Mouse (Mus musculus) neutrophil, adult 5-6 weeks (primary cell): ENCODE results near the gene Ubxn11. TPM values are rescaled to one million over a fixed set of nuclear protein-coding genes. Genes with fewer than 3 reads are reported as not detected.

ENCODE experiments used
- ATAC-seq: fragments of 151-379, 151-347 bp; 2 replicates; pipeline ENCODE4 v1.8.0; 2017; ENCODE audit warnings: mild to moderate bottlenecking, moderate TSS enrichment; ENCODE audit not compliant: insufficient number of reproducible peaks, poor library complexity, low FRiP score, severe bottlenecking; ENCODE audit errors: extremely low read depth
- total RNA-seq: library from RNA; stranded (forward); fragments of 200-1000 nt; gene quantifications from 2 replicates; pipeline ENCODE4 v1.2.3, GENCODE M21; 2017

Ubxn11 gene
- total RNA-seq, result 15.0 and 22.1 TPM in 2 replicates

GRCm38 (mm10) chr4:134101979-134102741, at the start of gene Ubxn11:
Gene Ubxn11, plus strand, starts transcription at chr4:134102570.
- peak; percentile 85 for ATAC-seq

GRCm38 (mm10) chr4:134053538-134053937, 48.8 kb upstream of the Ubxn11 start, which contains the start of gene Zfp683:
Gene Zfp683, plus strand, starts transcription at chr4:134053838.
- no peak for ATAC-seq

GRCm38 (mm10) chr4:134058166-134058715, 44.1 kb upstream of the Ubxn11 start:
- ATAC-seq, result no peak

DNA sequence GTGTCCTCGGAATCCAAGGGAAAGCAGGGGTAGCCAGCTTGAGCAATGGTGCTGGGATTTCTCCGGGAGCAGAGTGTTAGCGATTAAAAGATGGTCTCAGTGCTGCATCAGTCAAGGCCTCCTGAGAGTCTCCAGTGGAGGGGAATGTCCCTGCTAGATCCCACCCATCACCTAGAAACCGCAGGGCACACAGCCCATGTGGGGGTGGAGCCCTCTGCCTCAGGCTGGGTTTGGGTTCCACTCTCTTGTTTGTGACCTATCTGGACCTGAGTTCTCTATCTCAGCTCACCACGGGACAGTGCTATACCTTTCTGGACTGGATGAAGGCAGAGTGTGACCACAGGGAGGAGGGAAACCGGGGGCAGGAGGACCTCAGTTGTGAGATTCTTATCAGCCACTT, 43.5 kb upstream of the Ubxn11 start:
- no peak for ATAC-seq

DNA sequence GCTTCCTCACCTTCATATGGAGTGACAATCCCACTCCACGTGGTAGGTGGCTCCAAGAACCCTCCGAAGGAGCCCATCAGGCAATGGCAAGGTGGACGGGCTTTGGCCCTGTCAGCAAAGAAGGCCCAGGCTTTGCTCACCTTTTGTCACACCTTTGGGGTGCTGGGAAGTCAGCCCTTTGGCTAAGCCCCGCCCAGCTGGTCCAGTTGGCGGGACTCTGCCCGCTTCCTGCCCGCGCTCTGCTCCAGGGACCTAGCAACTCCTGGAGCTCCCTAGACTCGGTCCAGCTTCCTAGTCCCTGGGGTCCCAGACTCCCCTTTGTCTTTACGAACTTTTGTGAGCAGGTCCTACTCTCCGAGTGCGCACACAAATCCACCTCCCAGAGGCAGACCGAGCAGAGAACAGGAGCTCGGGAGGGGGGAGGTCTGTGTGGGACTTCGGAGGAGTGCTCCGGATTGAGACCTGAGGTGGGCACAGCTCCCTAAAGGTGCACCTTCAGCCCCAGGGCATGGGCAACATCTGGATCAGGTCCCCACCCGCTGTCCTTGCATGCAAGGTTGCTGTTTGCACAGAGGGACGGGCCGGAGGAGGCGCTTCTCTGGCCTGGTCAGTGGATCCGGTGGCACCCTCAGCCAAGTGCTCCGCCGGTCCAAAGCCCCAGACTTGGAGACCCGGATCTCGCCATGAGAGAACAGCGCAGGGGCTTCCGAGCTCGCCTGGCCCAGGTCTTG, 42.1 kb upstream of the Ubxn11 start, which contains the start of gene Crybg2:
Crybg2 (plus strand) TSS at position 681 of the 731 bp plus-strand sequence.
- no peak for ATAC-seq

DNA sequence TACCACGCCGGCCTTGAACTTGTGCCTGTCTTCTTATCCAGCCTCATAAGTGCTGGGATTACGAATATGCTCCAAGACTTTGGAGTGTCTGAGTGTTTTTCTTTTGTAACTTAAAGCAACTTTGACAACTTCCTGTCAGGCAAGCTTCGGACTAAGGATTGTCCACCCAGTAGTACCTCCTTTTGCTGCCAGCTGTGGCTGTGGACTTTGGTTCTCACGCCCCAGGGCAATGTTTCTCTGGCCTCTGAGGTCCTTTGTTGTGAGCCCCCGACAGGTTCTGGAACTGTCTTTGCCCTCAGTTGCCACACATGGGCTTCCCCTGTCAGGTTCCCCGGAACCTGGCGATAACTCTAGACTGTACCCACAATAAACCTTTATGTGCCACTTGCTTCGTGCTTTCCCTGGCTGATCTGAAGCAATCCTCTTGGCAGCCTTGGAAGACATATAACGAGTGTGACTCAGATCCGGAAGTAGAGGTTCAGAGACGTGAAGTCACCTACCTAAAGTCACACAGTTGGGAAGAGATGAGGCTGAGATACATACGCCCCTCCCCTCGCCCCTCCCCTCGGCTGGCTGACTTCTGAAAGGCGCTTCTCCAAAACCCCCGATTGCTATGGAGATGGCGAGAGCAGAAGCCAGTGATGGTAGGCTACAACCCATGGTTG, 41.1 kb upstream of the Ubxn11 start:
- ATAC-seq, result no peak

DNA sequence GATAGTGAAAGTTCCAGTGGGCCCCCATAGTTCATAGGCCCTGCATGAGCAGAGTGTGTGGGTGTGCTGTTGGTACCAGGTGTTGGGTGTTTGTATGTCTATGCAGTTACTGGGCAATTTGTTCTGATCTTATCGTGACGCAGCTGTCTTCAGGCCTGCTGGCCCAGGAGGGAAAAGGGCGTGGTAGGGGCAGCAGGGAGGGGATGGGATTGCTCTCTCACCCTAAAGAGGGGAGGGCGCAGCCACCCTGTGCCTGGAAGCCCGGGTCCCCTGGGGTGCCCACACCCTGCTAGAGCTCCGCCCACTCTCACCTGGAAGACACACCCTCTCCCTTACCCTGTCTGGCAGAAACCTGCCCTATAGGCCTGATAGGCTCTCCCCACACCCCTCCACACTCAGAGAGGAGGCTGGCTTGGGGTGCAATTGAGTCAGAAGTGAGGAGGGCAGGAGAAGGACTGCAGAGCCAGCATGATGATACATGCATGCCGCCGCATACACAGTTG, 40.4 kb upstream of the Ubxn11 start:
- ATAC-seq, result no peak

- no peak for ATAC-seq
Observed at GRCm38 (mm10) chr4:134062561-134062960, 39.8 kb upstream of the Ubxn11 start.

- ATAC-seq, result no peak
Observed at GRCm38 (mm10) chr4:134065431-134066004, 36.9 kb upstream of the Ubxn11 start.

GRCm38 (mm10) chr4:134067383-134067782, 35.0 kb upstream of the Ubxn11 start:
- ATAC-seq, result no peak

DNA sequence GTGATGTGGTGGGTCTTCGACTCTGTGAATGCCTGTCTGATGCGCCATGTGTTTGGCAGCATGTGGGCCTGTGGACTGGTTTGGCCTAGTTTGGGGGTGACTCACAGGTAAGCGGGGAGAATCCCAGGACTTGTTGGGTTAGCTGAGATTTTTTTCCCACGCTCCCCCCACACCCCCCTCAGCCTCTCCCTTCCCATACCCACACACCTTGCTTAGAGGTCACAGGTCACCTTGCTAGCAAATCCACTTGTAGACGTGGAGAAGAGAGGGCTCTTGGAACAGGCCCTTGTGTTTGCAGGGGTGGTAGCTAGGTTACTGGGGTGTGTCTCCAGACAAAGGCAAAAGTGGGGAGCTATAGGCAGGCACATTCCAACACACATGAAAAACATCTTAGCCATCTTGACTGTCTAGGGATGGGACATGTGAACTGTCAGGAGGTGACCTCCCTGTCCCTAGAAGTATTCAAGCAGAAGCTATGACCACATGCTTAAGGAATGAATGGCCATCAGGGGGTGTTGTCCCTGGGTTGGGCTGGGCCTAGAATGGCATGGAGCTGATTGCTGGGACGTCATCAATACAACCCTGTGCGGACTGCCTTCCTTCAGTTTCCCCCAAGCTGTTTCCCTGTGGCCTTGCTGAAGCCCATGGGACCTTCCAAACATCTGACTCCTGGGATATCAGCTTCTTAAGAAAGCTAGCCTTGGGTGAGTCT, 34.4 kb upstream of the Ubxn11 start:
- no peak for ATAC-seq

- no peak for ATAC-seq
Observed at GRCm38 (mm10) chr4:134068793-134069580, 33.4 kb upstream of the Ubxn11 start.

GRCm38 (mm10) chr4:134078694-134079093, 23.7 kb upstream of the Ubxn11 start:
- ATAC-seq, result no peak

GRCm38 (mm10) chr4:134080674-134081073, 21.7 kb upstream of the Ubxn11 start:
- no peak for ATAC-seq

DNA sequence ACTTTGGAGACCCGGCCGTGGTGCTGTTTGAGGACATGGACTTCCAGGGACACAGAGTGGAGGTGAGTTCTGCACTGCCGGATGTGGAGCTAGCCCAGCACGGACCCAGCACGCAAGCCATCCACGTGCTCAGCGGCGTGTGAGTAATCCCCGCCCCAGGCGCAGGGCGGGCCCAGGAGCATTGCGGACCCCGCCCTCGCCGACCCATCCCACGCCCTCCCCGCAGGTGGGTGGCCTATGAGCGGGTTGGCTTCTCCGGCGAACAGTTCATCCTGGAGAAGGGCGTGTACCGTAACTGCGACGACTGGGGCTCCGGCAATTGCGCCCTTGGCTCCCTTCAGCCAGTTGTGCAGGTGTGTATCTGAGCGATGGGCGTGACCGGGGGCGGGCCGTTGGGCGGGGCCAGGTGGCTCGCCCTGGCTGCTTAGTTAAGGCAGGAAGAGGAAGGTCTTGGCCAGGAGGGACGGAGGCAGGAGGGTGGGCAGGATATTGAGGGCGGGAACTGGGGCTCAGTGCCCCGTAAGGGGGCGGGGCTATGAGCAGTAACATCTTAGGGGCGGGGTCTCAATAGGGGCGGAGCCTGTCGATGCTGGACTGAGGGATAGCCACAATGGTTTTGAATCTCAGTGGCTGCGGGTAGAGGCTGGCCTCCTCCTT, 20.5 kb upstream of the Ubxn11 start:
- peak; percentile 90 for ATAC-seq

GRCm38 (mm10) chr4:134082460-134082859, 19.9 kb upstream of the Ubxn11 start:
- no peak for ATAC-seq

DNA sequence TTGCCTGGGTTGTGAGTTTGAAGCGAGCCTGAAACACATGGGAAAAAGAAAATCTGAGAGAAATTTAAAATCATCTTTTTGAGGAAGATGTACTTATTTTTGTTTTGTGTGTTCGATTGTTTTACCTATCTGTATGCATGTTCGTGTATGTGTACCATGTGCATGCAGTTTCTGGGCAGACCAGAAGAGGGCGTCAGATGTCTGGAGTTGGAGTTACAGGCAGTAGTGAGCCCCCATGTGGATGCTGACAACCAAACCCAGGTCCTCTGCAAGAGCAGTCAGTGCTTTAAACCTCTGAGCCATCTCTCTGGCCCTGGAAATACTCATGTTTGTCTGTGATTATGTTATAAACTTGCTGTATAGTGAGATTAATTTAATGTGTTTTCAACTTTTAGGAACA, 17.4 kb upstream of the Ubxn11 start:
- ATAC-seq, result no peak
